ENCODE assay signal across 7 mouse cellular contexts in genomic region chr4:155344716-155345607, GRCm38 (mm10). TPM values are rescaled to one million over a fixed set of nuclear protein-coding genes. Genes with fewer than 3 reads are reported as not detected.
DNase-seq lines count a peak whose midpoint lies in the region; ATAC-seq and TF ChIP-seq lines count a peak whose summit lies in the region.

No protein-coding gene starts in this region.

- H3K4me3 ChIP-seq in thymus, adult 2 months (ENCODE audit: control insufficient read depth, insufficient read depth, low read length): peak overlapping the region; percentile 17
- peak overlapping the region; percentile 69 for H3K4me3 ChIP-seq in hindbrain, embryonic 15.5 days
- peak overlapping the region; percentile 56 for H3K4me3 ChIP-seq in limb, embryonic 13.5 days

- no peak for TF ChIP-seq POLR2A in thymus, adult 2 months (IDR thresholded peaks at IDR 0.05; ENCODE audit: control insufficient read depth, extremely low read depth, insufficient read depth, low read length, poor library complexity)

- H3K36me3 ChIP-seq in thymus, adult 2 months (ENCODE audit: control insufficient read depth, insufficient read depth, low read length): no peaks in the 10 kb centered on the region
- H3K36me3 ChIP-seq in hindbrain, embryonic 15.5 days: no peaks in the 10 kb centered on the region
- H3K36me3 ChIP-seq in limb, embryonic 13.5 days: no peaks in the 10 kb centered on the region

- DNase-seq in thymus, adult 2 months: peak; percentile 35
- DNase-seq in thymus, adult 18-20 months: no peak
- peak; percentile 58 for DNase-seq in embryo, embryonic 9.5 days (ENCODE audit: extremely low spot score)
- peak; percentile 48 for DNase-seq in retina, postnatal 1 day
- no peak for DNase-seq in urinary bladder, adult 2 months (ENCODE audit: low spot score)

- no peaks in the 10 kb centered on the region for H3K9me3 ChIP-seq in hindbrain, embryonic 15.5 days
- H3K9me3 ChIP-seq in limb, embryonic 13.5 days: no peaks in the 10 kb centered on the region

- peak overlapping the region; percentile 77 for H3K4me2 ChIP-seq in hindbrain, embryonic 15.5 days
- peak overlapping the region; percentile 93 for H3K4me2 ChIP-seq in limb, embryonic 13.5 days (replicated peaks)

- no peak for TF ChIP-seq CTCF in thymus, adult 2 months (IDR thresholded peaks at IDR 0.05; ENCODE audit: borderline replicate concordance, control insufficient read depth, extremely low read depth, insufficient read depth, low read length, poor library complexity)

- H3K27ac ChIP-seq in thymus, adult 2 months (ENCODE audit: control insufficient read depth, insufficient read depth, low read length): no peak overlapping the region
- peak overlapping the region; percentile 87 for H3K27ac ChIP-seq in hindbrain, embryonic 15.5 days (replicated peaks)
- H3K27ac ChIP-seq in limb, embryonic 13.5 days: no peak overlapping the region

- H3K9ac ChIP-seq in hindbrain, embryonic 15.5 days: peak overlapping the region; percentile 67
- H3K9ac ChIP-seq in limb, embryonic 13.5 days: peak overlapping the region; percentile 70

- H3K27me3 ChIP-seq in thymus, adult 2 months (ENCODE audit: control insufficient read depth, insufficient read depth, low read length): peaks cover 12% of the 10 kb centered on the region; the same call in 1 of the 2 replicates
- H3K27me3 ChIP-seq in hindbrain, embryonic 15.5 days: no peaks in the 10 kb centered on the region
- H3K27me3 ChIP-seq in limb, embryonic 13.5 days: peaks cover 47% of the 10 kb centered on the region

- peaks cover 19% of the 10 kb centered on the region for H3K4me1 ChIP-seq in thymus, adult 2 months (replicated peaks; ENCODE audit: control insufficient read depth, insufficient read depth, low read length)
- H3K4me1 ChIP-seq in hindbrain, embryonic 15.5 days (replicated peaks): peaks cover 32% of the 10 kb centered on the region
- peaks cover 19% of the 10 kb centered on the region for H3K4me1 ChIP-seq in limb, embryonic 13.5 days

- 13% methylated on average over 47 of the region's 47 CpGs for WGBS in thymus, adult 2 months
- WGBS in hindbrain, embryonic 15.5 days: 4% methylated on average over 47 of the region's 47 CpGs
- WGBS in limb, embryonic 13.5 days: 11% methylated on average over 47 of the region's 47 CpGs

- ATAC-seq in hindbrain, embryonic 15.5 days (ENCODE audit: low FRiP score, low read depth): peak; percentile 79
- ATAC-seq in limb, embryonic 13.5 days (ENCODE audit: low FRiP score, low read depth): peak; percentile 32; the same call in 1 of the 2 replicates

RNA-seq across cellular contexts. Expression of gene Prkcz, which starts 16.2 kb away (rescaled TPM):
- polyA plus RNA-seq in thymus, adult 2 months (2012; rRNA removed): 8.5 TPM in 2 replicates
- polyA plus RNA-seq in hindbrain, embryonic 15.5 days (2015; fragmentation: Nextera tagmentation; extraction: Ambion mirVana): 78.8 and 87.2 TPM in 2 replicates
- 7.2 and 9.2 TPM in 2 replicates for polyA plus RNA-seq in limb, embryonic 13.5 days (2015; fragmentation: Nextera tagmentation; extraction: Ambion mirVana)
- polyA plus RNA-seq in urinary bladder, adult 2 months (2012; rRNA removed): 16.3 and 17.3 TPM in 2 replicates

RNA-seq across cellular contexts. Expression of gene Gabrd, which starts 53.0 kb away (rescaled TPM):
- 1.0 and 1.2 TPM in 2 replicates for polyA plus RNA-seq in thymus, adult 2 months (2012; rRNA removed)
- 0.14 and 0.25 TPM in 2 replicates for polyA plus RNA-seq in hindbrain, embryonic 15.5 days (2015; fragmentation: Nextera tagmentation; extraction: Ambion mirVana)
- 0.15 and 0.29 TPM in 2 replicates for polyA plus RNA-seq in limb, embryonic 13.5 days (2015; fragmentation: Nextera tagmentation; extraction: Ambion mirVana)
- polyA plus RNA-seq in urinary bladder, adult 2 months (2012; rRNA removed): 0.53 and 0.74 TPM in 2 replicates

Comparison
In these comparisons a context has a peak if more than half of its experiments do, and no peak if none do; other contexts are left out.
1. DNase-seq: peak in thymus, adult 2 months (single experiment), embryo, embryonic 9.5 days (single experiment) and retina, postnatal 1 day (single experiment); none in thymus, adult 18-20 months (0 of 2) and urinary bladder, adult 2 months (single experiment).
2. H3K4me3 ChIP-seq: peak in every context shown above with its lines; median percentile 69 in hindbrain, embryonic 15.5 days; 56 in limb, embryonic 13.5 days; 17 in thymus, adult 2 months.